Mouse (Mus musculus) frontal cortex, adult 2 months (tissue): ENCODE data around the gene Plekho1. TPM values are rescaled to one million over a fixed set of nuclear protein-coding genes. Genes with fewer than 3 reads are reported as not detected.
"Not testable (repeated sequence)": the region's sequence is repeated elsewhere in the genome, so short reads cannot be mapped to it uniquely, and the experiment has no call there.

Experiments used
- DNase-seq, 2 experiments: peaks; one replicate each; pipeline ENCODE4 v3.0.0; 2022; ENCODE audit warnings: low spot score in 1 of 2; ENCODE audit errors: extremely low spot score in 1 of 2
- polyA plus RNA-seq: library from polyadenylated mRNA; depleted of rRNA; stranded (reverse); fragments of >200 nt; gene quantifications from 2 replicates; pipeline ENCODE4 v1.2.3, GENCODE M21; 2012; rRNA removed

Gene Plekho1
- 131 and 156 TPM in 2 replicates for polyA plus RNA-seq

DNA sequence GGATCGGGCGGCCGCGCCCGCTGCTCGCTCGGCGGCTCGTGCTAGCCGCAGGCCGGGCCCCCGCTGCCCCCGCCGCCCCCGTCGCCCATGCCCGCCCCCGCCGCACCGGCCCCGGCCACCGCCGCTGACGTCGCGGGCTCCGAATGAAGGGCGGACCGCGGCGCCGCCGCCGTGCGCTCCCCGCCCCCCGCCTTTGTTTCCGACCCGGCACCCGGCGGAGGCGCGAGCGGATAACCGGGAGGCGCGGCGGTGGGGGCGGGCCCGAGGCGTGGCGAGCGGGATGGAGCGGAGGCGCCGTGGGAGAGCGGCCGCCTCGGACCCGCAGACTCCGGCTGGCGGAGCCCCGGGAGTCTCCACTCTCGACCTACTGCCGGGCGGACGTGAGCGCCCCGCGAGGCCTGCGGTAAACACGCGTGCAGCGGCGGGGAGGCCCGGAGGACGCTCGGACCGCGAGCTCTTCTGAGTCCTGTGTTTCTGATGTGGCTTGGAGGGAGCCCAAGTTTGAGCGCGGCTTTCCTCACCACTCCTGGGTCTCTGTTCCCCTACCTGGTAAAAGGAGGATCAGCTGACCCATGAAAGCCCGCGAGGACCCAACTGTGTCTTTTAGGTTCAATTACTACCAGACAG, at the start of gene Plekho1:
Gene Plekho1 (minus strand): TSS at position 200 of the 627 bp plus-strand sequence.
- peak in 1 of 2 experiments; percentile 71 for DNase-seq

DNA sequence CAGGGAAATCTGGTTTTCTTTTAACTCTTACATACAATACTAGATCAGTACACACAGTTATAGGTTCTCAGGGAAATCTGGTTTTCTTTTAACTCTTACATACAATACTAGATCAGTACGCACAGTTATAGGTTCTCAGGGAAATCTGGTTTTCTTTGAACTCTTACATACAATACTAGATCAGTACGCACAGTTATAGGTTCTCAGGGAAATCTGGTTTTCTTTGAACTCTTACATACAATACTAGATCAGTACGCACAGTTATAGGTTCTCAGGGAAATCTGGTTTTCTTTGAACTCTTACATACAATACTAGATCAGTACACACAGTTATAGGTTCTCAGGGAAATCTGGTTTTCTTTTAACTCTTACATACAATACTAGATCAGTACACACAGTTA, 48.8 kb upstream of the Plekho1 start:
- DNase-seq, result not testable (repeated sequence)

DNA sequence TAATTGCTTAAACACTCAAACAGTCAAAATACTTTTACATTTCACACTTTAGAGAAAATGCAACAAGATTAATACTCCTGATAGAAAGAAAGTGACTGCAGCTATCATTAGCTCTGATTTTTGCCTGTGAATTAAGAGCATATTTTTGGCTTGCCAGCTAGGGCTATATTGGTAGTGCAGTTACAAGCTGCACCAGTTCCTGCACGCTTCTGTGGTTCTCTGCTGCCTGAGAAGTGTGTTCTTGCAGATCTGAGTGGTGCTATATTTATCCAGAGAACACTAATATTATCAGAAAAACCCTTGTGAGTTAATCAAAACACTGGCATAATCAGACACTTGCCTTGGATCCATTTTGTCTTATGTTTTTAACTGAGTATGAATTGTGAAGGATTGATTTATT, 47.3 kb upstream of the Plekho1 start:
- DNase-seq, result no peak

GRCm38 (mm10) chr3:96041079-96041478, 45.3 kb upstream of the Plekho1 start:
- DNase-seq, result no peak

DNA sequence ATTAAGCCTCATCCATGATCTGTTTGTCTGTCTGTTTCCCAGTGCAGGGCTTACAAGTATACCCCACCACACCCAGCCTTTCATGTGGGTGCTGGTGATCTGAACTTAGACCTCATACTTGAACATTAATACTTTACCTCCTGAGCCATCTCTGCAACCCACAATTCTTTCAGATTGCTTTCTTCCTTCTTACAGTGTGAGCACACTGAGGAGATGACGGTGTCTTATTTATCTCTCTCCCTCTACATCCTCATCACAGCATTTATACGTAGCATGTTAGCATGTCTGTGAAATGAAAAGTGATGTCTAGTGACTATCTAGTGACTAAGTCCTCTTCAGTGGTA, 44.8 kb upstream of the Plekho1 start:
- no peak for DNase-seq

GRCm38 (mm10) chr3:96039857-96040662, 44.3 kb upstream of the Plekho1 start:
- DNase-seq, result peak in 1 of 2 experiments; percentile 53

GRCm38 (mm10) chr3:96038851-96039250, 43.0 kb upstream of the Plekho1 start:
- no peak for DNase-seq

- no peak for DNase-seq
Measured at GRCm38 (mm10) chr3:96038156-96038555, 42.4 kb upstream of the Plekho1 start.

DNA sequence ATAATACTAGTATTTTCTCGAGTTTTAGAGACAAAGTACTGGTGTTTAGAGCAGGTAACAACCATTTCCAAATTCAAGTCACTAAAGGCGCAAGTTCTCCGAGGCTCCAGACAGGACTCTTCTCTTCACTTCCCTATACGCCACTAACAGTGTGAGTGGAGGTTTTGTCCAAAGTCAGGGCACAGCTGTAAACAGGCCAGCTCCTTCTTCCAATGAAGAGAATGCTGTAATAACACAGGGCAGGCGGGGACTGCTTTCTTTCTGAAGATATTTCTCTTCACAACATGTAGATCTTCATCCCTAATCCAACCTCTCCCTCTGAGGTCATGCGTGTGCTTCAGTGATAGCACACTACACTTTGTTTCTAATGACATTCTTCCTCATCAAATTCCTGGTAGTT, 41.0 kb upstream of the Plekho1 start:
- DNase-seq, result no peak

DNA sequence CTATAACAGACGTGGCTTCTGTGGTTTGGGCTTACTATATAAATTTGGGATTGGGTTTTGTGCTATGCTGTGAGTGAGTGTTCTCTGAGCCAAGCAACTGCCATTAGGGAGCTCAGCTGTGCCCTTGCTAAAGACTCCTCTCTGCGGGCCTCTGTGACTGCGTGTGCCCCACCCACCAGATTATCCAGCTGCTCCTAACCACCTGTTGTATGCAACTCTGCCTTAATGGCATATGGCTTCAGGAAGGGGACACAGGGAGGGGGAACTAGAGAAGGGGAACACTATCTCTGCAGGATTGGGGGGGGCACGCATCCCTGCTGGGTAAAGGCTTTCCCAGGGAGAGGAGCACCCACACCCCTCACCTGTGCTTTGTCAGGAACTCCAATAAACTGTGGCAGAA, 37.2 kb upstream of the Plekho1 start:
- DNase-seq, result no peak

DNA sequence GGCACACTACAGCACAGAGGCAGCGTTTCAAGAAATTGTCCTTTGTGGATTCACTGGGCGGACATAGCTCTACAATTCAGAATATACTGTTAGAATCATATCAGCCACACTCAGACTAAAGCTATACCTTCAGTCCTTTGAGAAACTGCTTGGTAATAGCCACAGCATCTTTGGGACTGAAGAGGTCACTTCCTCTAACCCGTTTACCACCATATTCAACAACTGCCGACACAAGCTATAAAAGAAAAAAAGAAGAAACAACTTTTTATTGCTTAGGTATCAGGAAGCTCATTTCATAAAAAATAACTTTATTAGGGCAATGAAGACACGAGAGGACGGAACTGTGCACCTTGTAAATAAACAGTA, 36.8 kb upstream of the Plekho1 start:
- no peak for DNase-seq

GRCm38 (mm10) chr3:96031991-96032651, 36.3 kb upstream of the Plekho1 start:
- DNase-seq, result no peak

DNA sequence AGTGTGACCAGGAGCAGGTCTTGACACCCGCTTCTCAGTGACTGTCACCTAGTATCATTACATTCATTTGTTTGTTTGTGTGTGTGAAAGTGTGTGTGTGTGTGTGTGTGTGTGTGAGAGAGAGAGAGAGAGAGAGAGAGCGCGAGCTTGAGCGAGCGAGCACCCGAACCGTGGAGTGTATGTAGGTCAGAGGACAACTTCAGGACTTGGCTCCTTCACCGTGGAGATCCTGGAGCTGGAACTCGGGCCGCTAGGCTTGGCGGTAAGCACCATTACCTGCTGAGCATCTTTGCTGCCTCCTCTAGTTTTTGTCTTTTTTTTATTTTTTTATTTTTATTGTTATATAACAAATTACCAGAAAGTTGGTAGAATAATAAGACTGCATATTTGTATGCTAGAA, 34.0 kb upstream of the Plekho1 start:
- DNase-seq, result no peak

DNA sequence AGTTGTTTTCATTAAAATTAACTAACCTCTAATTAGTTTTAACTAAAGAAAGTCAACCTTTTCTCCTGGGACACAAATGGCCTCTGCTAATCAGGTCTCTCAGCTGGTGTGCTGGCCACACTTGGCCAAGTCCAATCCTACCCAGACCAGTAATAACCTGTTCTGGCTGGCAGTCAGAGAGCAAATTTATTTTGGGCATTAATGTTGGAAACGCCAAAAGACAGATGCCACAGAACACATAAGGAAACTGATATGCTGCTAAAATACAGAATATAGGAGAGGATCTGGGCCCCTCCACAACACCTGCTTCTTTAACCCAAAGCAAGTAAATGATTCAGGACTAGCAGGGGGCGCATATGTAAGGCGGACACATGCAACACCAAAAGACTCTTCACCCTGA, 33.5 kb upstream of the Plekho1 start:
- no peak for DNase-seq

DNA sequence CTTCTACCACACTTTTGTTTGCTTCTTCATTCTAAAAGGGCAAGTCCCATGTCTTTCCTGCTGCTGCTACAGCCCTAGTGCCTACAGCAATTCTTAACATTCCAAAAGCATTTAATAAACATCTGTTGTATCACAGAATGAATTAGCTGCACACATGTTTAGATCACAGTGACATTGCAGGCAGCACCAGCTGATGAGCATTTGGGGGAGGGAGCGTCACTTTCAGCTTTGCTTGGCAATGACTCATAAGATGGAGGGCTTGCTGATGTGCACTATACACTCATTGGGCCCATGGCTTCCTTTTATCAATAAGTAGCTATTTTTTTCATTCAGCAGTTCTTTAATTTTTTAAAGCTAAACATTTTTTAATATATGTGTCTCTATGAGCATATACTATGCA, 32.1 kb upstream of the Plekho1 start:
- DNase-seq, result no peak

- DNase-seq, result no peak
Measured at GRCm38 (mm10) chr3:96027145-96027544, 31.3 kb upstream of the Plekho1 start.

GRCm38 (mm10) chr3:96021421-96022128, 25.8 kb upstream of the Plekho1 start:
- no peak for DNase-seq

- no peak for DNase-seq
Measured at GRCm38 (mm10) chr3:96020735-96021134, 24.9 kb upstream of the Plekho1 start.

- DNase-seq, result no peak
Measured at GRCm38 (mm10) chr3:96017461-96017860, 21.7 kb upstream of the Plekho1 start.

GRCm38 (mm10) chr3:96016257-96016889, 20.6 kb upstream of the Plekho1 start:
- DNase-seq, result no peak

- no peak for DNase-seq
Measured at GRCm38 (mm10) chr3:96015681-96016080, 19.9 kb upstream of the Plekho1 start.
